Mouse (Mus musculus) MEL (cell line): ENCODE results near the gene Pigm.

Experiments used
- CTCF ChIP-seq, 3 experiments: IDR thresholded peaks in 2 of 3; conservative IDR thresholded peaks in 1 of 3; 2 replicates each; pipeline ENCODE4 v1.5.1; 2011 to 2012; ENCODE audit warnings: low read length in 3 of 3, low read depth in 2 of 3, mild to moderate bottlenecking in 2 of 3, improper control_type of control experiment in 1 of 3, inconsistent platforms in 1 of 3, mixed read lengths in 1 of 3, moderate library complexity in 1 of 3; ENCODE audit not compliant: control insufficient read depth in 1 of 3, insufficient read depth in 1 of 3, poor library complexity in 1 of 3, severe bottlenecking in 1 of 3
- E2F4 ChIP-seq: IDR thresholded peaks from 2 replicates; pipeline ENCODE4 v1.6.1; 2011; ENCODE audit warnings: low read depth, low read length, improper control_type of control experiment, borderline replicate concordance
- MAX ChIP-seq: IDR thresholded peaks from 2 replicates; pipeline ENCODE4 v1.6.1; 2011; ENCODE audit warnings: low read length, improper control_type of control experiment

- TF ChIP-seq E2F4 (no peak), MAX (no peak), CTCF (IDR thresholded peaks at IDR 0.05 in 2 of 3, conservative IDR thresholded peaks at IDR 0.05 in 1 of 3; ENCODE audit: control insufficient read depth in 1 of 3, insufficient read depth in 1 of 3, low read depth in 2 of 3, low read length in 3 of 3, poor library complexity in 1 of 3, severe bottlenecking in 1 of 3) (no peak)
Measured at GRCm38 (mm10) chr1:172333512-172333911, 42.8 kb upstream of the Pigm start.
